Mouse (Mus musculus) stomach, postnatal 0 days (tissue): ENCODE measurements around the gene Cd164l2. TPM values are rescaled to one million over a fixed set of nuclear protein-coding genes. Genes with fewer than 3 reads are reported as not detected.

ENCODE experiments used
- ATAC-seq: fragments of 200-750 bp; cut with Nextera tagmentation; 2 replicates; pipeline ENCODE4 v1.8.0; 2017; ENCODE audit not compliant: low FRiP score, low TSS enrichment
- DNase-seq: peaks from one replicate; pipeline ENCODE4 v3.0.0-alpha.2; 2016; ENCODE audit warnings: low spot score
- H3K27ac ChIP-seq: fragments of 300-500 bp; sonication (generic); replicated peaks from 2 replicates; pipeline ENCODE4 v1.5.1; 2014; ENCODE audit warnings: mild to moderate bottlenecking, control low read depth
- H3K27me3 ChIP-seq: fragments of 300-500 bp; sonication (generic); 2 replicates; pipeline ENCODE4 v1.6.1; 2014; ENCODE audit warnings: low read length; ENCODE audit not compliant: control insufficient read depth, insufficient read depth
- H3K36me3 ChIP-seq: fragments of 300-500 bp; sonication (generic); 2 replicates; pipeline ENCODE4 v1.6.1; 2014; ENCODE audit warnings: low read length, mixed read lengths; ENCODE audit not compliant: control insufficient read depth, insufficient read depth
- H3K4me1 ChIP-seq: fragments of 300-500 bp; sonication (generic); replicated peaks from 2 replicates; pipeline ENCODE4 v1.6.1; 2014; ENCODE audit warnings: antibody characterized with exemption; ENCODE audit not compliant: control insufficient read depth, insufficient read depth
- H3K4me2 ChIP-seq: fragments of 300-500 bp; sonication (generic); replicated peaks from 2 replicates; pipeline ENCODE4 v1.6.1; 2014; ENCODE audit warnings: low read depth, mild to moderate bottlenecking, control low read depth, moderate library complexity
- H3K4me3 ChIP-seq: fragments of 300-500 bp; sonication (generic); 2 replicates; pipeline ENCODE4 v1.5.1; 2014; ENCODE audit warnings: low read depth, low read length, control low read depth
- H3K9ac ChIP-seq: fragments of 300-500 bp; sonication (generic); 2 replicates; pipeline ENCODE4 v1.6.1; 2014; ENCODE audit warnings: mild to moderate bottlenecking, low read length, control low read depth, mixed read lengths
- H3K9me3 ChIP-seq: fragments of 300-500 bp; sonication (generic); 2 replicates; pipeline ENCODE4 v1.6.1; 2016; ENCODE audit warnings: low read length; ENCODE audit not compliant: control insufficient read depth
- CTCF ChIP-seq: IDR thresholded peaks from 2 replicates; pipeline ENCODE4 v1.5.1; 2016; ENCODE audit warnings: antibody characterized with exemption, low read depth, mild to moderate bottlenecking, moderate library complexity
- EP300 ChIP-seq: optimal IDR thresholded peaks from 2 replicates; pipeline ENCODE3; 2016; ENCODE audit warnings: antibody characterized with exemption
- WGBS: fragments of 180-500 bp; shearing (Covaris S2); extraction: QIAGEN DNeasy Blood & Tissue Kit; methylation state at CpG from one replicate; pipeline ENCODE4 v1.1.7; 2014; 5-methylcytosine and 5-hydroxymethylcytosine counted together
- polyA plus RNA-seq: library from polyadenylated mRNA; unstranded; fragments of >200 nt; fragmentation: Nextera tagmentation; extraction: Ambion mirVana; gene quantifications from 2 replicates; pipeline ENCODE4 v1.2.1, GENCODE M21; 2015

Gene Cd164l2
- polyA plus RNA-seq, 1 experiment from 2014 or later = 5.3 TPM

DNA sequence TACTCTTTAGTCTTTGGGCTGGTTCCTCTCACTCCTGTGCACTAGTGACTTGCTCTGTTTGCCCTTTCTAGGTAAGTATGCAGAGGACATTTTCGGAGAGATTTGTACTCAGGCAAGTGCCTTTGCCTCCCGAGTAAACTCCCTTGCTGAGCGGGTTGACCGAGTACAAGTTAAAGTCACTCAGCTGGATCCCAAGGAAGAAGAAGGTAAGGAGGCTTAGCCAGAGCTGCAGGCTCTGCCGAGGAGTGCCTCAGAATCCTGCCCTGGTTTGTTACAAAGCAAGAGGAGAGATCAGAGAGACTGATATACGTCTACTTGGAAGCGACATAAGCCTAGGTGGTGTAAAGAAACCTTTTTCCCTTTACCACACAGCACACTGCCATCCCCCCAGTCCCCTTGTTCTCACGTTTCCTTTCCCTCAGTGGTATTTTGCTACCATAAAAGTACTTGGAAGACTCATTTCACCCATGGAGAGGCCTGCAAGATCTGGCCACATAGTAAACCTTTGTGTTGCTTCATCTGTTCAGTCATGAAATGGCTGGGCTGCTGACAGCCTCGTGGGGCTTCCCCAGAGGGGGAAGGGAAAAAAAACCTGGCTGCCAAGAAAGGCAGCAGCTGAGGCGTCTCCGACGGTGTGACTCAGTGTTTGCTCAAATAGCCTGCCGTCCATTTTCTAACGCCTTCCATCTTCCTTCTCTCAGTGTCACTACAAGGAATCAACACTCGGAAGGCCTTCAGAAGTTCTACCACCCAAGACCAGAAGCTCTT is 26.8 kb upstream of the Cd164l2 start:
- peak overlapping the region; percentile 97 for H3K27ac ChIP-seq
- peak; percentile 87 for DNase-seq
- 16% methylated on average over 15 of the region's 15 CpGs for WGBS
- peak overlapping the region; percentile 51 for H3K9ac ChIP-seq
- H3K27me3 ChIP-seq = no peaks in the 10 kb centered on the region
- TF ChIP-seq CTCF (0 out of 2 replicates have a peak, but pooled peaks have one; percentile 1), EP300 (peak; percentile 68)
- peak; percentile 93 for ATAC-seq
- H3K9me3 ChIP-seq = no peaks in the 10 kb centered on the region
- peaks cover 19% of the 10 kb centered on the region for H3K36me3 ChIP-seq
- peaks cover 5% of the 10 kb centered on the region; the same call in 1 of the 2 replicates for H3K4me1 ChIP-seq
- peak overlapping the region; percentile 19 for H3K4me2 ChIP-seq
- 0 out of 2 replicates have a peak overlapping the region, but pooled peaks have one; percentile 4 for H3K4me3 ChIP-seq

DNA sequence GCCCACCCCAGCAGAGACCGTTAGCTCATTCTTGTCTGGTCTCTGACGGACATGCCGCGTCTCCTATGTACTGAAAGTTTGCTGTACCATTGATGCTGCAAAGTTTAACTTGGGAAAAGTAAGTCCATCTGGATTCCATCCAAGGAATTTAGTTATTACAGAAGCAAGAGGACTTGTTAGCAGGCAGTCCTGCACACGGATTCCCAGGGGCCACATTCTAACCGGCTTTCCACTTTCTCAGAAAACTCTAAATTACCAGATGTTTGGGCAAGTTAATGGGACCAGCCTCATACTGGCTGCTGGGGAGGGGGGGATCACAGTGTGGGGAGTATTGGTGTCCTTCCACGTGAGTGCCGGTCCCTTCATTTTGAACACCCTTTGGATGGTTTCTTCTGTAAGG is 26.0 kb upstream of the Cd164l2 start:
- H3K27ac ChIP-seq = peak overlapping the region; percentile 97
- WGBS = 54% methylated on average over 8 of the region's 8 CpGs
- H3K27me3 ChIP-seq = no peaks in the 10 kb centered on the region
- peaks cover 5% of the 10 kb centered on the region; the same call in 1 of the 2 replicates for H3K4me1 ChIP-seq
- H3K9ac ChIP-seq = no peak overlapping the region
- H3K36me3 ChIP-seq = peaks cover 23% of the 10 kb centered on the region
- ATAC-seq (peak; percentile 0; the same call in 1 of the 2 replicates), DNase-seq (no peak)
- no peak overlapping the region for H3K4me3 ChIP-seq
- H3K9me3 ChIP-seq = no peaks in the 10 kb centered on the region
- TF ChIP-seq CTCF (no peak), EP300 (no peak)
- H3K4me2 ChIP-seq = no peak overlapping the region

DNA sequence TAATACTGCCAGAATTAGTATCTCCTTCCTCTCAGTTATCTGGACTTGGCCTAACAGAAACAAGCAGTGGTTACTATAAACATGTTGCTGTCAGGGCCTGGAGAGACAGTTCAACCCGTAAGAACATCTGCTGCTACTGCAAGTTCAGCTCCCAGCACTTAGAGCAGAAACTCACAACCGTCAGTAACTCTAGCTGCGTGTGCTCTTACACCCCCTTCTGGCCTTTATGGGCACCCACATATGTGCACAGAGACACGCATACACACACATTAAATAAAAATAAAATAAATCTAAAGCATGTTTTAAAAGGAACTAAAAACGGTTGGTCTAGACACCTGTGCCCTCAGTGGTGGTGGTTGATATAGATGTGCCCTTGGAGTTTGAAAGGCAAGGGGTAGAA is 25.1 kb upstream of the Cd164l2 start:
- Histone ChIP-seq H3K4me3 (no peak overlapping the region), H3K4me2 (no peak overlapping the region), H3K36me3 (peaks cover 24% of the 10 kb centered on the region), H3K4me1 (peaks cover 5% of the 10 kb centered on the region; the same call in 1 of the 2 replicates), H3K9me3 (no peaks in the 10 kb centered on the region), H3K9ac (no peak overlapping the region), H3K27me3 (no peaks in the 10 kb centered on the region), H3K27ac (no peak overlapping the region)
- ATAC-seq (no peak), DNase-seq (no peak)
- WGBS = 88% methylated on average over 5 of the region's 5 CpGs
- TF ChIP-seq CTCF (peak; percentile 57), EP300 (no peak)

DNA sequence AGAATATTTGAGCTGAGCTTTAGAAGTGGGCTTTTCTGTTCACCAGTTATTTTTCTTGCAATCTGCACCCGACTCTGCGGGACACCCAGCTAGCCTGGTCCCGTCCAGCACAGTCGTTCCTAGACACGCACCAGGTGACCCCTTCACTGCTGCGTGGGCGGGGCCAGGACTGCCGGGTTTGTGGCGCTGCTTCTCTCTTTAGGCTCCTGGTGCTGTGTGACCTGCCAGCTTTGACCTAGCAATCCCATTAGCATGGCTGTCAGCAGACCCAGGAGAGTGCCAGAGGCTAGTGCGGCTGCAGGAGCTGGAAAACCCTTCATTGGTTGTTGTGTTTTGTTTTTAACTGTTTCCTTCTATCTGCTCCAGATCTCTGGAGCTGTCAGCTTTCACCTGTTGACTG is 22.5 kb upstream of the Cd164l2 start:
- Histone ChIP-seq H3K9me3 (no peaks in the 10 kb centered on the region), H3K4me2 (no peak overlapping the region), H3K4me1 (0 out of 2 replicates have a peak, but pooled peaks cover under 1% of the 10 kb centered on the region), H3K9ac (no peak overlapping the region), H3K4me3 (no peak overlapping the region), H3K27ac (no peak overlapping the region), H3K27me3 (no peaks in the 10 kb centered on the region), H3K36me3 (peaks cover 32% of the 10 kb centered on the region)
- ATAC-seq (no peak), DNase-seq (no peak)
- 63% methylated on average over 10 of the region's 10 CpGs for WGBS
- no peak for TF ChIP-seq EP300
- no peak for TF ChIP-seq CTCF

DNA sequence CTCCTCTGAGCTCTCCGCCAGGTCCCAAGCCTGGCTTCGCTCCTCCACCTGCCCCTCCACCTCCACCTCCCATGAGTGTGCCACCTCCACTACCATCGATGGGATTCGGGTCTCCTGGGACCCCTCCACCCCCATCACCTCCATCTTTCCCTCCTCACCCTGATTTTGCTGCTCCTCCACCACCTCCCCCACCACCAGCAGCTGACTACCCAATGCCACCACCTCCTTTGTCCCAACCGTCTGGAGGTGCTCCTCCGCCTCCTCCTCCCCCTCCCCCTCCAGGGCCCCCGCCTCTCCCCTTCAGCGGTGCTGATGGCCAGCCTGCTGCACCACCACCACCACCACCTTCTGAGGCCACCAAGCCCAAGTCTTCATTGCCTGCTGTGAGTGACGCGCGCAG is 17.4 kb upstream of the Cd164l2 start:
- Histone ChIP-seq H3K4me1 (peaks cover 8% of the 10 kb centered on the region), H3K27ac (no peak overlapping the region), H3K4me2 (no peak overlapping the region), H3K4me3 (no peak overlapping the region), H3K36me3 (peaks cover 28% of the 10 kb centered on the region), H3K27me3 (no peaks in the 10 kb centered on the region), H3K9me3 (no peaks in the 10 kb centered on the region), H3K9ac (no peak overlapping the region)
- DNase-seq (no peak), ATAC-seq (no peak)
- WGBS = 91% methylated on average over 8 of the region's 11 CpGs
- TF ChIP-seq CTCF (no peak), EP300 (no peak)

DNA sequence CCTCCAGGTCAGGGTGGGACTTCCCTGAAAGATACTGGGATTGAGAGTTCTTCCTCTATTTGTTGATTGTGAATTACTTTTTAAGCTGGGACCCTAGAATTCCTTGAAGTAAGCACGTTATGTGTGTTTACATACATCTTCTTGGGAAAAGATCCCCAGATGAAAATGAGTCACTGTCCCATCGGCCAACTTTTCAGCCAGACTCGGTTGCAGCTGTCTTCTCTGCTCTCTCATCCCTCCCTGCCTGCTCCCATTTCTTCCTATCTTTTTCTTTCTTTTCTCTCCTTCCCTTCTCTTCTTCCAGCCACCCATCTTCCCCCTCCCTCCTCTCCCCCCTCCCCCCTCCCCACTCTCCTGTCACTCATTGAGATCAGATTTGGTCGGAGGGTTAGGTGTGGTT is 16.9 kb upstream of the Cd164l2 start:
- peaks cover 10% of the 10 kb centered on the region for H3K4me1 ChIP-seq
- peaks cover 24% of the 10 kb centered on the region for H3K36me3 ChIP-seq
- H3K4me2 ChIP-seq = no peak overlapping the region
- H3K9ac ChIP-seq = no peak overlapping the region
- WGBS = 43% methylated on average over 4 of the region's 4 CpGs
- no peaks in the 10 kb centered on the region for H3K9me3 ChIP-seq
- no peak overlapping the region for H3K27ac ChIP-seq
- TF ChIP-seq CTCF = no peak
- no peak overlapping the region for H3K4me3 ChIP-seq
- no peak for ATAC-seq
- DNase-seq = no peak
- H3K27me3 ChIP-seq = no peaks in the 10 kb centered on the region
